Mouse (Mus musculus) heart, postnatal 0 days (tissue): ENCODE data around the gene Psmd6. TPM values are rescaled to one million over a fixed set of nuclear protein-coding genes. Genes with fewer than 3 reads are reported as not detected.

Experiments
- ATAC-seq: fragments of 200-750 bp; cut with Nextera tagmentation; 2 replicates; pipeline ENCODE4 v1.8.0; 2017; ENCODE audit warnings: low read depth, moderate number of reproducible peaks, moderate library complexity; ENCODE audit not compliant: insufficient read depth
- DNase-seq: peaks from one replicate; pipeline ENCODE4 v3.0.0-alpha.2; 2016; ENCODE audit warnings: low spot score
- H3K27ac ChIP-seq: fragments of 300-500 bp; sonication (generic); 2 replicates; pipeline ENCODE4 v1.5.1; 2014; ENCODE audit warnings: low read depth, mild to moderate bottlenecking
- H3K27me3 ChIP-seq: fragments of 300-500 bp; sonication (generic); 2 replicates; pipeline ENCODE4 v1.6.1; 2014; ENCODE audit warnings: low read length, mixed read lengths; ENCODE audit not compliant: control insufficient read depth, insufficient read depth
- H3K36me3 ChIP-seq: fragments of 300-500 bp; sonication (generic); replicated peaks from 2 replicates; pipeline ENCODE4 v1.6.1; 2014; ENCODE audit warnings: low read length, mixed read lengths; ENCODE audit not compliant: control insufficient read depth, insufficient read depth
- H3K4me1 ChIP-seq: fragments of 300-500 bp; sonication (generic); 2 replicates; pipeline ENCODE4 v1.6.1; 2014; ENCODE audit warnings: antibody characterized with exemption; ENCODE audit not compliant: control insufficient read depth, insufficient read depth
- H3K4me2 ChIP-seq: fragments of 300-500 bp; sonication (generic); 2 replicates; pipeline ENCODE4 v1.6.1; 2014; ENCODE audit warnings: low read depth, mild to moderate bottlenecking, low read length, moderate library complexity
- H3K4me3 ChIP-seq: fragments of 300-500 bp; sonication (generic); 2 replicates; pipeline ENCODE4 v1.5.1; 2014; ENCODE audit warnings: low read depth, low read length
- H3K9ac ChIP-seq: fragments of 300-500 bp; sonication (generic); replicated peaks from 2 replicates; pipeline ENCODE4 v1.6.1; 2014; ENCODE audit warnings: low read depth, low read length, mixed read lengths
- H3K9me3 ChIP-seq: fragments of 300-500 bp; sonication (generic); replicated peaks from 2 replicates; pipeline ENCODE4 v1.6.1; 2016; ENCODE audit warnings: low read length; ENCODE audit not compliant: control insufficient read depth
- CTCF ChIP-seq: IDR thresholded peaks from 2 replicates; pipeline ENCODE4 v1.5.1; 2016; ENCODE audit warnings: antibody characterized with exemption, control low read depth, low read depth
- EP300 ChIP-seq: IDR thresholded peaks from 2 replicates; pipeline ENCODE4 v1.6.1; 2016; ENCODE audit warnings: antibody characterized with exemption, low read depth
- WGBS: fragments of 180-500 bp; shearing (Covaris S2); extraction: QIAGEN DNeasy Blood & Tissue Kit; methylation state at CpG from one replicate; pipeline ENCODE4 v1.1.7; 2014; 5-methylcytosine and 5-hydroxymethylcytosine counted together
- polyA plus RNA-seq: library from polyadenylated mRNA; unstranded; fragments of >200 nt; fragmentation: Nextera tagmentation; extraction: Ambion mirVana; gene quantifications from 2 replicates; pipeline ENCODE4 v1.2.1, GENCODE M21; 2015
- total RNA-seq: library from RNA; depleted of rRNA; stranded (reverse); fragments of >200 nt; gene quantifications from 2 replicates; pipeline ENCODE4 v1.2.3, GENCODE M21; 2014; ENCODE audit warnings: low replicate concordance; rRNA removed

Gene Psmd6
- total RNA-seq (111 and 132 TPM in 2 replicates), polyA plus RNA-seq (173 and 184 TPM in 2 replicates)

DNA sequence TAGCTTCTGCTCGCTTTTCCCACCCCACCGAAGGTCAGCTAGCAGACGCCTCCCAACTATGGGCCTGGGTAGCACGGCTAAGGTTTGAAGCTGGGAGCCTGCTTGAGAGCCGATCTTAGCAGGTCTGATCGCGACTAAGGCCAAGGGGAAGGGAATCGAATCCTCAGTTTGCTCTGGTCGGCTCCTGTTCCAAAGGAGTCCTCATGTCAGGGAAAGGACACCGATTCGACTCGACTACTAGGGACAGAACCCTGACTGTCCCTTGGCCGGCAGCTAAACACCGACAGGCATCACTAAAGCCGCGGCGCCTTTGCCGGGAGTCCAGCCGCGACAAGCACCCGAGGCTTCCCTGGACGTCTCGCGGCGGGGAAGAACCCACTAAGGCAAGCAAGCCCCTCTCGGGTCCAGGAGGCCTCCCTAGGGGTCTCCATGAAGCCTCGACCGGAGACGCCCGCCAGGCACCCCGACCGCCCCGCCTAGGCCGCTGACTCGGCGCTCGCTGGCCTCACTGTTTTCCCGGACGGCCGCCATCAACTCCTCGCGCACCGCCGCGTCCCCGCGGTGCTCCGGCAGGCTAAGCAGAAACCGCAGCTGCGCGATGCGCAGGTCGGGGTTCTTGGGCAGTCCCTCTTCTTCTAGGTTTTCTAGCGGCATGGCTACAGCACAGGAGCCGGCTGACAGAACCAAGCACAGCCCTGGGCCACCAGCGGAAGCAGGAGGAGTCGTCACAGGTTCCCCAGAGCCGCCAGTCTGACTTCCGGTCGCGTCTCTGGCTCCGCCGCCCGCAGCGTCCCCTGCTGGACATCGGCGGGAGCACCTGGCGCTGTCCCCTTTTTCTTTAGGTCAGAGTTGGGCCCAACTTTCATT is at the start of gene Psmd6:
Gene Psmd6, minus strand, starts transcription at position 755 of the 867 bp plus-strand sequence.
- H3K36me3 ChIP-seq: peaks cover 29% of the 10 kb centered on the region
- H3K4me2 ChIP-seq: peak within 1 kb of the TSS; percentile 88
- peak; percentile 94 for ATAC-seq
- H3K9ac ChIP-seq: peak within 1 kb of the TSS; percentile 94
- H3K9me3 ChIP-seq: no peaks in the 10 kb centered on the region
- WGBS: under 1% methylated on average over 68 of the region's 68 CpGs
- TF ChIP-seq EP300: peak; percentile 54
- peak; percentile 93 for TF ChIP-seq CTCF
- peaks cover 9% of the 10 kb centered on the region; the same call in 1 of the 2 replicates for H3K4me1 ChIP-seq
- peak; percentile 83 for DNase-seq
- H3K27me3 ChIP-seq: no peaks in the 10 kb centered on the region
- H3K4me3 ChIP-seq: peak within 1 kb of the TSS; percentile 94
- peak within 1 kb of the TSS; percentile 73 for H3K27ac ChIP-seq

DNA sequence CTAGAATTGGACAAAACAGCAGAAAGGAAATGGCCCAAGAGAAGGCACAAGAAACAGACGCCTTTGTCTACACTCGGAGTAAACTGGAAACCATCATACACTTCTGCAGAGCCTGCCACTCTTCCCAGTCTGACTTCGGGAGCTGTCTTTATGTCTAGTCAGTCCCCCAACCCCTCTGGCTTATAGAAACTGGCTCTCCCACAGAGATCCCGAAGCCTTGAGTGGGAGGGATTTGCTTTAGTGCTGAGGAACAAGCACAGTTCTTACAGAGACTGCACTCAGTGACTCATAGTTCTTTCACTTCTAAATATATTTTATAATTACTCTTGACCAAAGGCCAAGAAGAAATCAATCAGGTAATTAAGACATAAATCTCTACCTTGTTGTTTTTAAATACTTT is 10.1 kb downstream of the Psmd6 start:
- Histone ChIP-seq H3K36me3 (peaks cover 65% of the 10 kb centered on the region), H3K27me3 (no peaks in the 10 kb centered on the region), H3K9me3 (no peaks in the 10 kb centered on the region), H3K4me3 (no peak overlapping the region), H3K9ac (no peak overlapping the region), H3K4me1 (no peaks in the 10 kb centered on the region), H3K27ac (no peak overlapping the region), H3K4me2 (no peak overlapping the region)
- WGBS: 76% methylated on average over 4 of the region's 4 CpGs
- no peak for TF ChIP-seq EP300
- no peak for TF ChIP-seq CTCF
- DNase-seq: no peak
- no peak for ATAC-seq

DNA sequence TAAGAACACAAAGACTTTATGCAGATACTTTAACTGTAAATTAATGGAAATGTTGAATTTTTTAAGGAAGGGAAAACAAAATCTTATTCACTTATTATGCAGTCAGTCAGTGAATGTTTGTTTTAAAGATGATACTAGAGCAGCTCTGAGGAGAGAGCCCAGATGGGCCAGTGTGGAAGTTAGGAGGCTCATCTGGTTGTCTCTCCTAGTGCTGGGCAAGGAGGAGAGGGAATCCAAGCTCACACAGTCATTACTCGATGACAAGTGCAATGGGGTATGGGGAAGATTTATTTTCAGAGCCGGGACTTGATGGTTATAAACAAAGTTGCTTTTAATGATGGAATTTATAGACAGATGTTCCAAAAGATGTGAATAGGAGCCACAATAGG is 15.9 kb downstream of the Psmd6 start:
- H3K4me3 ChIP-seq: no peak overlapping the region
- TF ChIP-seq CTCF (no peak), EP300 (no peak)
- no peaks in the 10 kb centered on the region for H3K27me3 ChIP-seq
- DNase-seq: no peak
- no peak overlapping the region for H3K4me2 ChIP-seq
- H3K9me3 ChIP-seq: no peaks in the 10 kb centered on the region
- H3K27ac ChIP-seq: no peak overlapping the region
- peaks cover 57% of the 10 kb centered on the region for H3K36me3 ChIP-seq
- WGBS: 63% methylated on average over 2 of the region's 2 CpGs
- H3K9ac ChIP-seq: no peak overlapping the region
- ATAC-seq: no peak
- H3K4me1 ChIP-seq: no peaks in the 10 kb centered on the region

GRCm38 (mm10) chr14:14104213-14104929 is 16.4 kb downstream of the Psmd6 start:
- H3K4me3 ChIP-seq: no peak overlapping the region
- ATAC-seq: no peak
- no peaks in the 10 kb centered on the region for H3K27me3 ChIP-seq
- H3K9ac ChIP-seq: no peak overlapping the region
- no peak overlapping the region for H3K4me2 ChIP-seq
- peaks cover 58% of the 10 kb centered on the region for H3K36me3 ChIP-seq
- no peak for TF ChIP-seq EP300
- TF ChIP-seq CTCF: no peak
- H3K9me3 ChIP-seq: no peaks in the 10 kb centered on the region
- no peaks in the 10 kb centered on the region for H3K4me1 ChIP-seq
- 58% methylated on average over 13 of the region's 13 CpGs for WGBS
- no peak overlapping the region for H3K27ac ChIP-seq
- no peak for DNase-seq

GRCm38 (mm10) chr14:14101296-14101695 is 19.5 kb downstream of the Psmd6 start:
- WGBS: 87% methylated on average over 9 of the region's 9 CpGs
- ATAC-seq: no peak

More at GRCm38 (mm10) chr14:14101296-14101695, 19.5 kb downstream of the Psmd6 start:
- peaks cover 64% of the 10 kb centered on the region for H3K36me3 ChIP-seq
- no peak for DNase-seq
- TF ChIP-seq EP300: no peak
- TF ChIP-seq CTCF: no peak
- no peaks in the 10 kb centered on the region for H3K27me3 ChIP-seq
- no peaks in the 10 kb centered on the region for H3K4me1 ChIP-seq
- no peak overlapping the region for H3K9ac ChIP-seq
- H3K9me3 ChIP-seq: no peaks in the 10 kb centered on the region
- H3K4me3 ChIP-seq: no peak overlapping the region
- H3K27ac ChIP-seq: no peak overlapping the region
- H3K4me2 ChIP-seq: no peak overlapping the region
